Mouse (Mus musculus): ENCODE data around the gene Rfxank.

The Rfxank gene

DNA sequence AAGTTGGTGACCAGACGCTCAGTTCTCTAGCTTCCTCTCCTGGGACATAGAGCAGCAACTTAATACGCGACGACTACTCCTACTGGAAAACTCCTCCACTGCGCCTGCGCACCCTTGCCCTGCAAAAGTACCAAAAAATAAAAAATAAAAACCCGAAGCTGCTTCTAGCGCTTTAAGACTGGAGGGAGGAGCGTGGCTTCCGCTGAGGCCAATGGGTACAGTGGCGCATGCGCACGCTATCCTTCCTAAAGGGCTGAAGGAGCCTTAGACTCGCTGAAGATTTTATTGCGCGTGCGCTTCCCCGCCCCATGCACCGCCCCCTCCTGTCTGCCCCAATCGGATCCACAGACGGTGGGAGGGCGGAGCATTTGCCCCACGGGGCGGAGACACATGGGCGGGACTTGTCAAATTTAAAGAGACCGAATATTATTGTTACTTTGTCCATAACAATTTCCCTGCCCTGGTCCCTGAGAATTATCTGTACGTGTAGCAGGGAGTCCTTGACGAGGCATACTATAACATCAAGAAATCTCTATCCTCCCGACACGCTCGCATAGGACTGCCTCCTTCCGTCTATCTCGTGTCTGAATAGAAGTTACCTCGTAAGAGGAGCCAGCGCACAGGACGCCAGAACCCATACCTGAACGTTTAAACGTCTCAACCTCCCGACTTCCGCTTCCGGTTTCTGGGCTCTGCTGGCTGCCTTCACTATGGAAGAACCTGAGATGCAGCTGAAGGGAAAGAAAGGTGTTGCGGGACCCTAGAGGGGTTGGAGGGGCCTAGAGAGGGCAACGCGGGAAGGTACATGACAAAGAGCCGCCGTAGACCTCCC lies at the start of gene Rfxank, which contains the start of the genes Borcs8 and Mef2b:
TSS of gene Rfxank (minus strand) at position 129 of the 832 bp plus-strand sequence.
TSS of gene Borcs8 (plus strand) at position 474 of the 832 bp plus-strand sequence.
TSS of gene Mef2b (plus strand) at position 686 of the 832 bp plus-strand sequence.
- peak; percentile 97 to 98 for DNase-seq (ENCODE audit: low spot score in 2 of 2)

DNA sequence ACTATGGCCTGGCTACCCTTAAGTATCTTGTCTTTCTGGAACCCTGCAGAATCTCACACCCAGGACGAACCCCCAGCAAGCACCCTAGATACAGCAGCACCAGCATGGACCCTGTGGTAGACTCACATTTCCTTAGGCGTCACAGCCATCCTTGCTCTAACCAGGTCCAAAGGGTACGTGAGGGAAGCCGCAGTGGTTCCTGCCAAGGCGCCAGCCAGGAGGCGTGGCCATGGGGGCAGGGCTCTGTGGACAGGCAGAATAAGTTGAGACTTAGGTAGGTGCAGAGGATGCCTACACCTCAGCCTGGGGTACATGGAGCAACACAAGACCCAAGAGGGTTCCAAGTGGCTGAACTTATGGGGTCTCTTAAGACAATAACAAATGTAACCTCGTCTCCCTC lies 49.8 kb upstream of the Rfxank start:
- DNase-seq (ENCODE audit: low spot score in 2 of 2), result no peak

- DNase-seq (ENCODE audit: low spot score in 2 of 2), result no peak
Measured at GRCm38 (mm10) chr8:70183194-70183593, 44.2 kb upstream of the Rfxank start.

- no peak for DNase-seq (ENCODE audit: low spot score in 2 of 2)
Measured at GRCm38 (mm10) chr8:70181903-70182252, 42.9 kb upstream of the Rfxank start.

DNA sequence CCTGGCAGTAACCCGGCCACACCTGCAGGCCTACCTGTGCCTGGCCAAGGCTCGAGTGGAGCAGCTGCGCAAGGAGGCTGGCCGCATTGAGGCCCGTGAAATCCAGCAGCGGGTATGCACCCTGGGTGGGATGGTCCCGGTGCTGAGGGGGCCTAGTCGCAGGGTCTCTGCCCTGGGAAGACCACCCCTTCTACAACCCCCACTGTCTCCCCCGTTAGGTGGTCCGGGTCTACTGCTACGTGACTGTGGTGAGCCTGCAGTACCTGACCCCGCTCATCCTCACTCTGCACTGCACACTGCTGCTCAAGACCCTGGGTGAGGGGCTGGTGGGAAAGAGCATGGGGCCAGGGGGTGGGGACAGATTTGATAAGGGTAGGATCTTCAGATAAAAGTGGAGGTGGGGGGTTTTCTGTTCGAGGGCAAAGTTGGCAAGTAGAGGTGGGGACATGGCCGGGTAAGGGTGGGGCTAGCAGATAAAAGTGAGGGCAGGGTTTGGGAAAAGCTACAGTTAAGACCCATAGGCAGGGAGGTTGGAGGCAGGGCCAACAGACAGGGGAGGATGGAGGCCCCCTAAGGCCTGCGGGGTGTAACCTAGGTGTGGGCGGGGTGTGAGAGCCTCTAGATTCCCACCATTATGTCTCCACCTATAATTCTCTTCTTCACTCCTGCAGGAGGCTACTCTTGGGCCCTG lies 42.4 kb upstream of the Rfxank start:
- no peak for DNase-seq (ENCODE audit: low spot score in 2 of 2)

DNA sequence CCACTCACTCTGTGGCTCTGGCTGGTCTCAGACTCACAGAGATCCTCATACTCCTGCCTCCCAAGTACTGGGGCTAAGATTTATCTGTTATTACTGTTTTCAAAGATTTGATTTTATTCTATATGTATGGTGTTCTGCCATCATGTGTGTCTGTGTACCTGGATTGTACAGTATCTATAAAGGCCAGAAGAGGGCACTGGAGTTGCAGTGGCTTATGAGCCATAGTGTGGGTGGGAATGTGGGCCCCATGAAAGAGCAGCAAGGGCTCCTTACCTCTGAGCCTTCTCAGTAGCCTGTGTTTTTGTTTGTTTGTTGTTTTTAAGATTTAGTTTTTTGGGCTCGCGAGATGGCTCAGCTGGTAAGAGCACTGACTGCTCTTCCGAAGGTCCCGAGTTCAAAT lies 40.1 kb upstream of the Rfxank start:
- no peak for DNase-seq (ENCODE audit: low spot score in 2 of 2)

DNA sequence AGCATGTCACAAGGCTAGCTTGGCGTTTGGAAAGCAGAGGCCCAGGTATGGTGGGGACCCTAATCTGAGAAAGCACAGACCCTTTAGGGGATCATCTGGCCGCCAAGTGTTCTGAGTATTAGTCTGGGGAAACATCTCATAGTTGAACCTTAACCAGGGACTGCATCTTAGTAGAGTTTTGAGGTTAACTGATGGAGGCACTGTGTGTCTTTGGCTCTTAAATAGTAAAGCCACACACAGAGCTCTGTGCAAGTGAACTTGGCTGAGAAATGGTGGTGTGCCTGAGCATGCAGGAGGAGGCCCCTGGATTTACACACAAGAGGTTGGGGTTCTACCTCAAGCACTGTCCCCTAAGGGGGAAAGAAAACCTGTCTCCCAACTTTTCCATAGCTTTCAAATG lies 39.3 kb upstream of the Rfxank start:
- no peak for DNase-seq (ENCODE audit: low spot score in 2 of 2)

- no peak for DNase-seq (ENCODE audit: low spot score in 2 of 2)
Measured at GRCm38 (mm10) chr8:70174079-70174478, 35.1 kb upstream of the Rfxank start.

GRCm38 (mm10) chr8:70173320-70173719 lies 34.4 kb upstream of the Rfxank start:
- no peak for DNase-seq (ENCODE audit: low spot score in 2 of 2)

GRCm38 (mm10) chr8:70172043-70172681 lies 33.2 kb upstream of the Rfxank start, which contains the start of gene Tmem161a:
Tmem161a (plus strand) TSS chr8:70172356.
- peak; percentile 88 to 90 for DNase-seq (ENCODE audit: low spot score in 2 of 2)

DNA sequence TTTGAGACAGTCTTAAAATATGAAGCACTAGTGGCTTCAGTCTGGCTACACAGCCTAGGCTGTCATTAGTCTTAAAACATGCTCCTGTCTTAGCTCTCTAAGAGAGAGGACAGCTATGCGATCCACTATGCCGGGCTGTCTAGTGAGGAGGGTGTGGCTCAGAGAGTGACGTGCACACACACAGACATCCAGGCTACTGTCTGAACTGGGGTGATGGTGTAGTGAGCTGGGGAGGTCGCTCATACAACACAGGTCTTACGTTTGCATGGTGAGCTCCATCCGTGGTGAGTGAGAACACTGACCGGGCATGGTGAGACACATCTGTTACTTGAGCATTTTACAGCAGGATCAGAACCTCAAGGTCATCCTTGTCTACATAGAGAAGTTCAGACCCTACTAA lies 32.3 kb upstream of the Rfxank start:
- no peak for DNase-seq (ENCODE audit: low spot score in 2 of 2)

DNA sequence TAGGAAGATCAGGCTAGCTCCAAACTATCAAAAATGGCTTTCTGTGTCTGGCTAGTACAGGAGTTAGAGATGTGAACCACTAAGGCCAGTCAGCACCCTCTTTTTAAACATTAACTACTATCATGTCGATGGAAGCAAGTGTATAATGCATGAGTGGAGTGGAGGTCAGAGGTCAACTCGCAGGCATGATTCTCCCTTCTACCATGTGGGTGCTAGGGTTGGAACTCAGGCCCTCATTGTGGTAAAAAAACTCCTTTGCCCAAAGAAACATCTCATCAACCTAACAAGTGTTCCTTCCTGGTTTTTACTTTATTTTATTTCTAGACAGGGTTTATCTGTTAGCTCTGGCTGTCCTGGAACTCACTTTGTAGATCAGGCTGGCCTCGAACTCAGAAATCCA lies 31.8 kb upstream of the Rfxank start:
- no peak for DNase-seq (ENCODE audit: low spot score in 2 of 2)

- no peak for DNase-seq (ENCODE audit: low spot score in 2 of 2)
Measured at GRCm38 (mm10) chr8:70170116-70170515, 31.2 kb upstream of the Rfxank start.

DNA sequence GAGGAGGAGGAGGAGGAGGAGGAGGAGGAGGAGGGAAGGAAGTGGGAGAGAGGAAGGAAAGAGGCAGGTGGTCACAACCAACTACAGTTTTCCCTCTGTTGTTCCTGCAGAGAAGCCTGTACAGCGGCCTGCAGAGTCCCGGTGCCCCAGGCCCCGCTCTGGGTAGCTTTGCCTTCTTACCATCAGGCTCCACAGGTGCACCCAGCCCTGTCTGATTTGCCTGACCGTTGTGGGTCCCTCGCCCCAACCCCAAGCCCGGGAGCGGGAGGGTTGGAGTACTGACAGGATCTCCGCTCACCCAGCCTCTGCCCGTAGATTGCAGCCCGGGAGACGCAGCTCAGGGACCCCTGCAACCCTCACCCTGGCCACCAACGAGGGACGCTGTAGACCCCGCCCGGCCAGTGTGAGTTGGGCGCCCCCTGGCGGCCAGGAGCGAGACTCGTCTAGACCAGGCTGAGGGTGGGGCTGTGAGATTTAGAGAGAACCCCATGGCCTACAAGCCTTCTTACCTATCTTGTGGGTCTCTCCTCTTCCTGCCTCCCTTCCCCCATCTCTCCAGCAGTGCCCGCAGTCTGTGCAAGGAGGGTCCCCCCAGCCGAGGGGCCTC lies 27.7 kb upstream of the Rfxank start:
- peak in 1 of 2 experiments; percentile 50 for DNase-seq (ENCODE audit: low spot score in 2 of 2)

- DNase-seq (ENCODE audit: low spot score in 2 of 2), result no peak
Measured at GRCm38 (mm10) chr8:70163316-70163715, 24.4 kb upstream of the Rfxank start.

- no peak for DNase-seq (ENCODE audit: low spot score in 2 of 2)
Measured at GRCm38 (mm10) chr8:70160015-70160414, 21.1 kb upstream of the Rfxank start.

DNA sequence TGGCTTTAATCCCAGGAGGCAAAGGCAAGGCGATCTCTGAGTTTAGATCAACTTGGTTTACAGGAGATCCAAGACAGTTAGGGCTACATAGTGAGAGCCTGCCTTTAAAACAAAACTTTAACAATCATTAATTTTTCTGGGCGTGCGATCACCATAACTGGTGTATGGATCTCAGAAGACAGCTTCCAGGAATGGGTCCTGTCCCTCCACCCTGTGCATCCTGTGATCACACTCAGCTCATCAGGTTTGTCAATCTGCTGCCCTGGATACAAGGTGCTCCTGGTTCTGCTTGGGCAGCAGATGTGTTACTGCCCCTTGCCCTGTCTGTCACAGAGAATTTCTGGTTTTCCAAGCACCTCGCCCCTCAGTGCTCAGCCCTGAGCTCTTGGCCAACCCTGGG lies 20.3 kb upstream of the Rfxank start:
- no peak for DNase-seq (ENCODE audit: low spot score in 2 of 2)

- peak; percentile 66 to 74 for DNase-seq (ENCODE audit: low spot score in 2 of 2)
Measured at GRCm38 (mm10) chr8:70158069-70158853, 19.3 kb upstream of the Rfxank start.

DNA sequence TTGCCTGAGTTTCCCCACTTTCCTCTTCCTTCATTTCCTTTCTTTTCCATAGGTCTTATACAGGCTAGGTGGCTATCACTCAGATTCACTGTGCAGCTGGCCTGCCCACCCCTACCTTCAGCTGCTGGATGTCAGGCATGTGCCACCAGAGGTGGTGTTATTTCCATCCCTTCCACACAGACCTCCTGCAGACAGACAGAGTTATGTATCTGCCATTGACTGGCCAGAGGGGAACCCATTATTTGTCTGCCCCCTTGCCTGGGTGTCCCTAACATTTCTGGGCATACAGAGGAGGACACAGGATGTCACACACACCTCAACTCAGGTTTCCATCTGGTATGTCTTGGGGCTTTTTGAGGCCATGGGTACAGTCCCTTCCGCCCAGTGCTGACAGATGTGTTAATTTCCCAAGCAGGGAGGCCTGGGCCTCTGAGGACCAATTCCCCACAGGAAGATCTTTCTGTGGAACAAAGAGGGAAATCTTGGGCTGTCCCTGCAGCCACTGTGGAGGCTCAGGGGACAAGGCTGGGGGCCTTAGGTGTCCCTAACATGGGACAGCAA lies 18.4 kb upstream of the Rfxank start:
- DNase-seq (ENCODE audit: low spot score in 2 of 2), result no peak

DNA sequence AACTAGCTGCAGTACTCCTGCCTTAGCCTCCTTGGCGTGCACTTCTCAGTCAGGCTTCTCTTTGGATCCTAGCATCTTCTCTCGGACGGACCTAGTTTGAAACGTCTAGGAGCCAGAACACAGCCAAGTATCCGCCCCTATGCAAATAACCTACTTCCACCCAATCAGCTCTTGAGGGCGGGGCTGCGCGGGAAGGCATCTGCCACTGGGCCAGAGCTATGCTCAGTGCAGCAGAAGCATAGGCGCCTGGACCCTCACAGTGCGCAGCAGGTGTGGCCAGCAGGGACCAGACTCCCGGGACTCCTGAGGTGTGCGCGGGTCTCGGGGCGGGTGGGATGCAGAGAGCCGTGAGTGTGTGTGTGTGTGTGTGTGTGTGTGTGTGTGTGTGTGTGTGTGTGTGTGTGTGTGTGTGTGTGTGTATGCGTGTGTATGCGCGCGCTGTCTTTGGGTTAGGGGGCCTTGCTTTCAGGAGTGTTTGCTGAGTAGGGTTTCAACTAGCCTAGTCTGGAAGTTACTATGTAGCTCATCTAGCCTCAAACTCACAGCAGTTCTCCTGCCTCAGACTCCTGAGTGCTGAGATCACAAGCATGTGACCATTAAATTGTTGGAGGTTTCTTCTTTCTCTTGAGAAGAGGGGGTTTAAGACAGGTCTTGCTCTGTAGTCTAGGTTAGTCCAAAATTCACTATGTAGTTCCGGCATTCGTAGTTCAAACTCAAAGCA lies 13.7 kb upstream of the Rfxank start:
- peak in 1 of 2 experiments; percentile 64 for DNase-seq (ENCODE audit: low spot score in 2 of 2)
